Mouse (Mus musculus) heart, adult 2 months (tissue): Measurements from ENCODE around the gene Cdkl3.

Experiments used
- CTCF ChIP-seq: fragments of 200-600 bp; IDR thresholded peaks from 2 replicates; pipeline ENCODE4 v1.8.1; 2022; ENCODE audit warnings: antibody characterized with exemption, mild to moderate bottlenecking, moderate library complexity
- EP300 ChIP-seq: fragments of 200-500 bp; IDR thresholded peaks from 2 replicates; pipeline ENCODE4 v1.6.1; 2011; ENCODE audit warnings: low read depth, low read length, control low read depth; ENCODE audit not compliant: insufficient read depth
- POLR2A ChIP-seq: fragments of 200-500 bp; IDR thresholded peaks from 2 replicates; pipeline ENCODE4 v1.6.1; 2011; ENCODE audit warnings: mild to moderate bottlenecking, low read depth, low read length, control low read depth; ENCODE audit not compliant: insufficient read depth

DNA sequence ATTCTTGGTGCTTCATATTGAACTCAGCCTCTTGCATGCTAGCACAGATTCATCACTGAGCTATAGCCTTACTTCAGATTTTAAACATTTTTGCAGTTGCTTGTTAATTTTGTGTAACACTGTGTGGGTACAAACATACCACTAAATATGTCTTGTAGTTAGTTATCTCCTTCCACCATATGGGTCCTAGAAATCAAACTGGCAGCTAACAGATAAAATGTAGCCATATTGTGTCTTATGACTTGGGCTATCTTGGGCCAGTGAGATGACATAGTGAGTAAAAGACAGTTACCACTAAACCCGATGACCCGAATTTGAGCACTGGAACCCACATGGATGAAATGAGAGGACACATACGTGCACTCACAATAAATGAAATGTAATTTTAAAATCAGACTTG is 111.5 kb downstream of the Cdkl3 start:
- TF ChIP-seq CTCF (no peak), EP300 (no peak), POLR2A (no peak)
